Mouse (Mus musculus): ENCODE data around the gene Xbp1. TPM values are rescaled to one million over a fixed set of nuclear protein-coding genes. Genes with fewer than 3 reads are reported as not detected.
"Not testable (repeated sequence)": the region's sequence is repeated elsewhere in the genome, so short reads cannot be mapped to it uniquely, and the experiment has no call there.

The Xbp1 gene
- 100 to 1,000 TPM; 144 to 206 TPM for total RNA-seq (2021)
- long read RNA-seq, experiment 1, transcript Xbp1-201 (5 exons, 2,129 nt) = major isoform, 196 of 220 reads
- long read RNA-seq, experiment 1, partial matches to known transcripts = 10 of 220 reads
- long read RNA-seq, experiment 1, other reads (novel, unspliced or antisense) = 9 of 220 reads
- long read RNA-seq, experiment 2, transcript Xbp1-201 (5 exons, 2,129 nt) = major isoform, 435 of 503 reads
- long read RNA-seq, experiment 2, transcript Xbp1-204 (4 exons, 897 nt) = minor isoform, 9 of 503 reads
- long read RNA-seq, experiment 2, partial matches to known transcripts = 29 of 503 reads
- long read RNA-seq, experiment 2, other reads (novel, unspliced or antisense) = 26 of 503 reads

GRCm38 (mm10) chr11:5520412-5521265, at the start of gene Xbp1:
Gene Xbp1, plus strand, starts transcription at chr11:5520659.
- DNase-seq (ENCODE audit: low spot score in 2 of 2) = peak; percentile 98

GRCm38 (mm10) chr11:5474130-5474529, 46.3 kb upstream of the Xbp1 start:
- peak; percentile 55 to 60 for DNase-seq (ENCODE audit: low spot score in 2 of 2)

GRCm38 (mm10) chr11:5475556-5476118, 44.8 kb upstream of the Xbp1 start:
- not testable (repeated sequence) for DNase-seq (ENCODE audit: low spot score in 2 of 2)

- no peak for DNase-seq (ENCODE audit: low spot score in 2 of 2)
Observed at GRCm38 (mm10) chr11:5476806-5477205, 43.7 kb upstream of the Xbp1 start.

GRCm38 (mm10) chr11:5478193-5478592, 42.3 kb upstream of the Xbp1 start:
- no peak for DNase-seq (ENCODE audit: low spot score in 2 of 2)

GRCm38 (mm10) chr11:5478831-5479230, 41.6 kb upstream of the Xbp1 start:
- no peak for DNase-seq (ENCODE audit: low spot score in 2 of 2)

GRCm38 (mm10) chr11:5482581-5482980, 37.9 kb upstream of the Xbp1 start:
- no peak for DNase-seq (ENCODE audit: low spot score in 2 of 2)

- peak; percentile 77 to 81 for DNase-seq (ENCODE audit: low spot score in 2 of 2)
Observed at GRCm38 (mm10) chr11:5485193-5486011, 35.1 kb upstream of the Xbp1 start.

GRCm38 (mm10) chr11:5489433-5489832, 31.0 kb upstream of the Xbp1 start:
- DNase-seq (ENCODE audit: low spot score in 2 of 2) = not testable (repeated sequence)

- DNase-seq (ENCODE audit: low spot score in 2 of 2) = no peak
Observed at GRCm38 (mm10) chr11:5490989-5491656, 29.3 kb upstream of the Xbp1 start.

GRCm38 (mm10) chr11:5491912-5492311, 28.5 kb upstream of the Xbp1 start:
- no peak for DNase-seq (ENCODE audit: low spot score in 2 of 2)

- DNase-seq (ENCODE audit: low spot score in 2 of 2) = no peak
Observed at GRCm38 (mm10) chr11:5493869-5494268, 26.6 kb upstream of the Xbp1 start.

- DNase-seq (ENCODE audit: low spot score in 2 of 2) = no peak
Observed at GRCm38 (mm10) chr11:5495286-5495832, 25.1 kb upstream of the Xbp1 start.

GRCm38 (mm10) chr11:5495906-5496305, 24.6 kb upstream of the Xbp1 start:
- no peak for DNase-seq (ENCODE audit: low spot score in 2 of 2)

- DNase-seq (ENCODE audit: low spot score in 2 of 2) = no peak
Observed at GRCm38 (mm10) chr11:5496559-5497248, 23.8 kb upstream of the Xbp1 start.

GRCm38 (mm10) chr11:5498422-5498821, 22.0 kb upstream of the Xbp1 start:
- DNase-seq (ENCODE audit: low spot score in 2 of 2) = no peak

- no peak for DNase-seq (ENCODE audit: low spot score in 2 of 2)
Observed at GRCm38 (mm10) chr11:5498931-5499661, 21.4 kb upstream of the Xbp1 start.

GRCm38 (mm10) chr11:5499961-5500644, 20.4 kb upstream of the Xbp1 start:
- DNase-seq (ENCODE audit: low spot score in 2 of 2) = no peak
